ENCODE assay signal across 11 mouse cellular contexts in genomic region chr15:25904435-25905021, GRCm38 (mm10).
DNase-seq lines count a peak whose midpoint lies in the region; ATAC-seq lines count a peak whose summit lies in the region.
"Had no signal": no experiment of that assay in that cellular context is flagged by ENCODE, and none has a peak within 500 bp of the region (broad histone marks: within the 10 kb centered on the region; RNA-seq: fewer than 3 reads in every experiment).

No protein-coding gene starts in this region.

- H3K9me3 ChIP-seq in forebrain, embryonic 15.5 days: no peaks in the 10 kb centered on the region
- H3K9me3 ChIP-seq in forebrain, embryonic 11.5 days (ENCODE audit: control insufficient read depth, low read length): no peaks in the 10 kb centered on the region
- H3K9me3 ChIP-seq in heart, embryonic 16.5 days (replicated peaks; ENCODE audit: control insufficient read depth, low read length): no peaks in the 10 kb centered on the region
- no peaks in the 10 kb centered on the region for H3K9me3 ChIP-seq in heart, embryonic 12.5 days (replicated peaks)
- H3K9me3 ChIP-seq: limb, embryonic 12.5 days had no signal

- H3K27me3 ChIP-seq in forebrain, embryonic 15.5 days: no peaks in the 10 kb centered on the region
- H3K27me3 ChIP-seq in forebrain, embryonic 11.5 days (ENCODE audit: control insufficient read depth, insufficient read depth, low read length): no peaks in the 10 kb centered on the region
- H3K27me3 ChIP-seq in heart, embryonic 16.5 days (ENCODE audit: control insufficient read depth, insufficient read depth, low read length): no peaks in the 10 kb centered on the region
- H3K27me3 ChIP-seq in heart, embryonic 12.5 days (replicated peaks): no peaks in the 10 kb centered on the region
- H3K27me3 ChIP-seq: limb, embryonic 12.5 days had no signal

- H3K27ac ChIP-seq in forebrain, embryonic 15.5 days (replicated peaks): peak overlapping the region; percentile 59; the same call in 1 of the 2 replicates
- H3K27ac ChIP-seq in forebrain, embryonic 11.5 days (ENCODE audit: low read depth, low read length): no peak overlapping the region
- peak overlapping the region; percentile 52; the same call in 1 of the 2 replicates for H3K27ac ChIP-seq in heart, embryonic 16.5 days (ENCODE audit: low read length)
- no peak overlapping the region for H3K27ac ChIP-seq in heart, embryonic 12.5 days (ENCODE audit: poor library complexity, severe bottlenecking)
- H3K27ac ChIP-seq: limb, embryonic 12.5 days had no signal

- no peak overlapping the region for H3K4me3 ChIP-seq in forebrain, embryonic 15.5 days
- H3K4me3 ChIP-seq in forebrain, embryonic 11.5 days (ENCODE audit: low read depth, low read length): no peak overlapping the region
- H3K4me3 ChIP-seq in heart, embryonic 16.5 days (ENCODE audit: low read length): no peak overlapping the region
- H3K4me3 ChIP-seq in heart, embryonic 12.5 days: no peak overlapping the region
- H3K4me3 ChIP-seq: limb, embryonic 12.5 days had no signal

- 64% methylated on average over 14 of the region's 14 CpGs for WGBS in forebrain, embryonic 15.5 days
- WGBS in forebrain, embryonic 11.5 days: 87% methylated on average over 14 of the region's 14 CpGs
- 51% methylated on average over 14 of the region's 14 CpGs for WGBS in heart, embryonic 16.5 days
- 66% methylated on average over 14 of the region's 14 CpGs for WGBS in heart, embryonic 12.5 days

- H3K36me3 ChIP-seq in forebrain, embryonic 15.5 days: no peaks in the 10 kb centered on the region
- no peaks in the 10 kb centered on the region for H3K36me3 ChIP-seq in forebrain, embryonic 11.5 days (ENCODE audit: control insufficient read depth, insufficient read depth, low read length)
- no peaks in the 10 kb centered on the region for H3K36me3 ChIP-seq in heart, embryonic 16.5 days (ENCODE audit: control insufficient read depth, insufficient read depth)
- no peaks in the 10 kb centered on the region for H3K36me3 ChIP-seq in heart, embryonic 12.5 days
- H3K36me3 ChIP-seq: limb, embryonic 12.5 days had no signal

- H3K4me1 ChIP-seq in forebrain, embryonic 15.5 days: no peaks in the 10 kb centered on the region
- H3K4me1 ChIP-seq in forebrain, embryonic 11.5 days (replicated peaks; ENCODE audit: control insufficient read depth, insufficient read depth, low read length): no peaks in the 10 kb centered on the region
- peaks cover 7% of the 10 kb centered on the region for H3K4me1 ChIP-seq in heart, embryonic 16.5 days (ENCODE audit: control insufficient read depth, insufficient read depth, low read length)
- peaks cover 10% of the 10 kb centered on the region; the same call in 1 of the 2 replicates for H3K4me1 ChIP-seq in heart, embryonic 12.5 days (replicated peaks)

- no peak overlapping the region for H3K4me2 ChIP-seq in forebrain, embryonic 15.5 days (replicated peaks)
- no peak overlapping the region for H3K4me2 ChIP-seq in forebrain, embryonic 11.5 days (ENCODE audit: low read depth, low read length, severe bottlenecking)
- no peak overlapping the region for H3K4me2 ChIP-seq in heart, embryonic 16.5 days (ENCODE audit: low read depth, low read length)
- H3K4me2 ChIP-seq in heart, embryonic 12.5 days: no peak overlapping the region; the same call in 1 of the 2 replicates
- H3K4me2 ChIP-seq: limb, embryonic 12.5 days had no signal

- H3K9ac ChIP-seq in forebrain, embryonic 15.5 days (replicated peaks): no peak overlapping the region
- H3K9ac ChIP-seq in forebrain, embryonic 11.5 days (ENCODE audit: low read length): no peak overlapping the region
- H3K9ac ChIP-seq in heart, embryonic 16.5 days (ENCODE audit: low read length): no peak overlapping the region
- H3K9ac ChIP-seq in heart, embryonic 12.5 days: no peak overlapping the region
- H3K9ac ChIP-seq: limb, embryonic 12.5 days had no signal

- DNase-seq in forebrain, embryonic 11.5 days (ENCODE audit: low spot score): no peak
- peak; percentile 37 to 47 for DNase-seq in cerebellum, postnatal 25 days
- DNase-seq in skeletal muscle tissue, adult 2 months (ENCODE audit: low read depth, low spot score): peak; percentile 66
- no peak for DNase-seq in ovary, postnatal 36 days (ENCODE audit: low spot score)
- DNase-seq: kidney, adult 11 months; kidney, postnatal 36 days; lung, adult 2 months had no signal

- 0 out of 2 replicates have a peak, but pooled peaks have one; percentile 5 for ATAC-seq in forebrain, embryonic 15.5 days (replicated peaks)
- ATAC-seq in forebrain, embryonic 11.5 days (replicated peaks; ENCODE audit: low FRiP score): no peak
- no peak for ATAC-seq in heart, embryonic 16.5 days (replicated peaks; ENCODE audit: extremely low read depth, insufficient read depth, low FRiP score)
- no peak for ATAC-seq in heart, embryonic 12.5 days (ENCODE audit: insufficient number of reproducible peaks, low FRiP score)

Comparison
In these comparisons a context has a peak if more than half of its experiments do, and no peak if none do; other contexts are left out.
1. H3K27ac ChIP-seq: peak in forebrain, embryonic 15.5 days (single experiment) and heart, embryonic 16.5 days (single experiment); none in forebrain, embryonic 11.5 days (single experiment) and heart, embryonic 12.5 days (single experiment).
2. DNase-seq: peak in cerebellum, postnatal 25 days (2 of 2) and skeletal muscle tissue, adult 2 months (single experiment); none in forebrain, embryonic 11.5 days (single experiment) and ovary, postnatal 36 days (single experiment).